Mouse (Mus musculus): ENCODE data around the gene Yju2. TPM values are rescaled to one million over a fixed set of nuclear protein-coding genes. Genes with fewer than 3 reads are reported as not detected.

Yju2 gene
- polyA plus RNA-seq (2014; fragmentation: Illumina TruSeq; extraction: RNeasy Lipid Tissue Mini Kit (QIAGEN cat#74804); ENCODE audit: low read depth, low replicate concordance), result 1.1 TPM

DNA sequence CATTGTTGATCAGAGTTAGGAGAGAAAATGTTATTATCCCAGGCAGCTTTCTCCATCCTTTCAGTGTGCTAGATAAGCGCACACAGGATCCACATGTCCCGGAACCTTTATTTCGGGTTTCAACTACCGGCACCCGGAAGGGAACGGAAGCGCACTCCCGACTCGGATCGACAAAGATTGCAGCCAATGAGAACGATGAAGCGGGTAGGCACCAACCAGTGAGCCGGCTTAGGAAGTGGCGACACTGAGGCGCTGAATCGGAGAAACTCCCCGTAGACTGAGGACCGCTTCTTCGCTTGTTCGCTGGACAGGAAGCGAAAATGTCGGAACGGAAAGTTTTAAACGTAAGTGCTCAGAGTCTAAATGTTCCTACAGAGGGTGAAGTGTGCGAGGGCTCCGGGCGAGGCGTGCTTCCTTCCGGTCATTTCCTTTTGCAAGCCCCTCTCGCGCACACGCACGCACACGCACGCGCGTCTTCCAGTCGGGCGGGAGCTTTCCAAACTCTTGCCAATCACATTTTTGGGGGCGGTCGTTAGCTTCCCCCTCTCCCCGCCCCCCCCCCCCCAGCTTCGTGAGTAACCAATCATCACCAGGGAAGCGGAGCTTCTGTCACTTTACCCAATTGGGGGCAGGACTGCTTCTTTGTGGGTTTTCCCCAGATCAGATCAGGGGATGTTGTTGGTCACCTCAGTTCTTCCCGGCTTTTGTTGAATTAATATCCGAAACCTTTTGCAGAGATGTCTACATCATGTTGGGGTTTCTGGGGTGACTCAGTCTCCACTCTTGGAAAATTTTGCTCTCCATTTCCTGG, at the start of gene Yju2:
Gene Yju2, plus strand, starts transcription at position 182 of the 811 bp plus-strand sequence.

DNA sequence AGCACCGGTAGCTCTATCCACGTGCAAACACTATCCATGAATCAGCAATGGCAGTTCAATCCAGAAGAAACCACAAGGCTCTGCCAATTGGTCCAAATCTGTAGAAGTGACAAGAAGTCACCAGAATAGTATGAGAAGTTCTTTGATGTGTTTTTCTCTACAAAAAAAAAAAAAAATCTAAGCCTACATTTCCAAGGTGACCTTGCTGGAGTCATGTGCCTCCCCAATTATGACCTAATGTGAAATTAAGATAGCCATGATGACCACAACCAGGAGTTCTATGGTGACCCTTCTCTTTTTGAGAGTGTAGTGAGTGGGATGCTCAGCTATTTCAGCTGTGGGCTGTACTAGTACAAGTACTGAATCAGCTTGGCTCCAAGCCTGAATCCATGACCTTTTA, 9.5 kb upstream of the Yju2 start, which contains the start of gene Zfp119b:
Gene Zfp119b, minus strand, starts transcription at position 101 of the 400 bp plus-strand sequence.

DNA sequence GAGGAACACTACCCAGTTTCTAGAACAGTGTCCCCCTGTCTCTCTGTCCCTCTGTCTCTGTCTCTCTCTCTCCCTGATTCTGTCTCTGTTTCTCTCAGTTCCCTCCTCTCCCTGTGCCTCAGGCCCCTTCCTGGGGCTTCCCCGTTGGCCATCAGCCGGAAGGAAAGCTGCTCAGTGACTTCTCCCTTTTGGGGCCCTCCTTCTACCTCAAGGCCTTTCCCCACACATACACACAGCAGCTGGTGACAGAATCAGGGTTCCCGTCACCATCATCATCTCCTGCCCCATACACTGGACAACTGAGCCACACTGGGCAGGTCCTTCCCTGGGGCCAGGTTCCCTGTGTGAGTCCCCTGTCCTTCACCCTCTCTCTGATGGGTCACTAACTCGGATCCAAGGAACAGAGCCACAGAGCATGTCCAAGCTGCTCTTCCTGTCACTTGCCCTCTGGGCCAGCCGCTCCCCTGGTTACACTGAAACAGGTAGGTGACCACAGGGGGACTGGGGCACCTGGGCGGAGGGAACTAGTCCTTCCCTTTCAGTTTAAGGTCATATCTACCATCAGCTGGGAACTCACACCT, 6.4 kb upstream of the Yju2 start, which contains the start of gene Ebi3:
Gene Ebi3, plus strand, starts transcription at position 194 of the 581 bp plus-strand sequence.

DNA sequence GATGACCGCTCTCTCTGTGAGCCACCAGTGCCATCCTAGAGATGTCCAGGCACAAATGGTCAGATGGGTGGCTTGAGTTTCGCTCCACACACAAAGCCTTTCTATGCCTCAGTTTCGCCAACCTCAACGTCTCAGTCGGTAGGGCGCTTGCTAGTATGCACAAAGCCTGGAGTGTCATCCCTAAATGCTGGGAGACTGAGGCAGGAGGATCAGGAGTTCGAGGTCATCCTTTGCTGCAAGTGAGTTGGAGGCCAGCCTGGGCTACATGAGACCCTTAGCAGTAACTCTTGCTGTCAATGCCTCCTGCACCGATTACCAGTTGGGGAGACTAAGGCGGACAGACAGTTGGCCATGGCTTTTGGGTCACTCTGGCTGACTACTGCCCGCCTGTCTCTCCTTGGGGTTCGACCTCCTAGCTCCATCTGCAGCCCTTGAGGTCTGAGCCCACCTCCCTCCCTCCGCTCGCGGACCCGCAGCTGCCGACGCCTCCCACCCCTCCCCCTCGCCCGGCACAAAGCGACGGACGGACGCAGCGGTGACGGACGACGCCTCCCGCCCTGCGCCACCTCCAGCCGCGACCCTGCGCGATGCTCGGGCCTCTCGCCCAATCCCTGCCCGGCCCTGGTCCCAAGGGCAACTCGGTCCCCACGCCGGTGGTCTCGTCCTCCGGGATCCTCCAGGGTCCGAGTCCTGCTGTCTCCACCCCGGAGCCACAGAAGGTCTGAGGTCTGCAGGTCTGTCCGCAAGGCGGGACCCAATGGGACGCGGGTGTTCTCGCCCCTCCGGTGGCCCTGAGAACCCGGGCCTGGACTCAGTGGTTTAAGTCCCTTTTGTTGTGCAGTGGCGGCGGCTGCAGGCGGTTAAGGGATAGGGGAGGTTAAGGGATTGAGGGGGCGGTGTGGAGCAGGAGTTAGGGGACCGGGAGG, 11.3 kb downstream of the Yju2 start, which contains the start of gene Shd:
Gene Shd, plus strand, starts transcription at position 502 of the 926 bp plus-strand sequence.

DNA sequence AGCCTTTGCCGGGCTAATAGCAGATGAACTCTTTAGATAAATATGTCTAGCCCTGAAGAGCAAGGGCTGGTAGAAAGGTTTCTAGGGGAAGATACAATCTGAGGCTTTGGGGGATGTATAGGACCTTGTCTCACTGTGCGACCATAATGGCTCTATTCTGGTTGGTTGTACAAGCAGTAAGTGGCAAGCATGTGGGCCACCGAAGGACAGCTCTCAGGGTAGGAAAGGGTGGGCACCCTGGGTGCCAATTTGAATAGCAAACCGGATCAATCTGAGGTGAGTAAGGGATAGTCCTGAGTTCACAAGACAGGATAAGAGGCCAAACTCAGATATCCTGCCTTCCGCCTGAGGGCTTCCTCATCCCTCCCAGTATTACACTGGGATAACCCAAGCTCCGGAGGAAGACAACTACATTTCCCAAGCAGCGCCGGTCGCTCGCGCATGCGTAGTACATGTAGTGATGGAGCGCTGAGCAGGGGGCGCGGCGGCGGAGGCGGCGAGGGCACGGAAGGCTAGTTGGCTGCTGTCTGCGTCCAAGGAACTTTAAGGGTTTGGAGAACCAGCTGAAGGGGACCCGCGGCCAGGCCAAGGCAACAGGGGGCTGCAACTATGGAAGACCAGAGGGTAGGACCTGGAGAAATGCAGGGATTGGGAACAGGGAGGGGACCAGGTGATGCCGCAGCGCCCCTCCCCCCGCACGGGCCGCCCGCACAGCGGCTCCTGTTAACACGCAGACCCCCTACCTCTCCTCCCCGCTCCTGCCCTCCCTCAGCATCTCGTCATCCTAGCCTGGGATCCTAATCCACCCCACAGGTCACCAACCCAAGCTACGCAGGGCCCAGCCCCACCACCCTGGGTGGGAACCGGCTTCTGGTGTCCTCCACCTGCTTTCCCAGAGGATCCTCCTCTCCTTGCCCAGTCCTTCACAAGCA, 27.4 kb downstream of the Yju2 start, which contains the start of gene Fsd1:
Gene Fsd1, plus strand, starts transcription at position 480 of the 932 bp plus-strand sequence.

DNA sequence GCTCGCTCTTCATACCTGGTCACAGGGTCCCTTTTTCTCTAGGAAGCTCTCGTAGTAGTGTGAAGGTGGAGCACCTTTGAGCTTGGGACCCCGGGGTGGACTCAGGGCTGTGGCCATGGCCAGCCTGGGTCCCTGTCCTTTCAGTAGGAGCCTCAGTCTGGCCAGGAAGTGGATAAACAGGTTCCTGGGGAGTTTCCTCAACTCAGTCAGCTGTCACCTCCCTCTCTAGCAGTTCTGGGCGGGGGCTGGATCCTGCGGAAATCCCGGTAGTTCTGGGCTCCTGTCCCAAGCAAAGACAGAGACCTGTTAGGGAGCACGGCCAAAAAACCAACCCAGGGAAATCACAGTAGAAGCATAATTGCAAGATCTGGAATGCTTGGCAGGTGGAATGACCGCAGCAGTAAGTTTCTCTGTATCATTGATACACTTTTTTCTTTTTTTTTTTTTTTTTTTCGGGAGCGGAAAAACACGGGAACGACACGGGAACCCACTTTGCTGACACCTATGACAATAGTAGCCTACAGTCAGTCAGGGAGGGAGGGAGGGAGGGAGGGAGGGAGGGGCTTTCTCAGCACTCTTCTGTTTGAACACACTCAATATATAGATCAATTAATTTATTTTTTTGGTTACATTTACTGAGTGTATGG, 46.6 kb downstream of the Yju2 start, which contains the start of the genes Stap2 and Mpnd:
Gene Stap2, minus strand, starts transcription at position 170 of the 647 bp plus-strand sequence.
Gene Mpnd, plus strand, starts transcription at position 297 of the 647 bp plus-strand sequence.

Other genes with a start within 250 kb of the Yju2 start
- gene Pot1b, start 246.5 kb upstream of the Yju2 start, polyA plus RNA-seq (2014; fragmentation: Illumina TruSeq; extraction: RNeasy Lipid Tissue Mini Kit (QIAGEN cat#74804); ENCODE audit: low read depth, low replicate concordance), result 16.7 TPM
- 0.07 TPM for gene Adgre4, start 209.1 kb upstream of the Yju2 start, polyA plus RNA-seq (2014; fragmentation: Illumina TruSeq; extraction: RNeasy Lipid Tissue Mini Kit (QIAGEN cat#74804); ENCODE audit: low read depth, low replicate concordance)
- 3.0 TPM for gene Zfp119a, start 80.2 kb upstream of the Yju2 start, polyA plus RNA-seq (2014; fragmentation: Illumina TruSeq; extraction: RNeasy Lipid Tissue Mini Kit (QIAGEN cat#74804); ENCODE audit: low read depth, low replicate concordance)
- gene Zfp959, start 67.0 kb upstream of the Yju2 start, polyA plus RNA-seq (2014; fragmentation: Illumina TruSeq; extraction: RNeasy Lipid Tissue Mini Kit (QIAGEN cat#74804); ENCODE audit: low read depth, low replicate concordance), result 4.6 TPM
- gene Zfp119b, start 9.6 kb upstream of the Yju2 start, polyA plus RNA-seq (2014; fragmentation: Illumina TruSeq; extraction: RNeasy Lipid Tissue Mini Kit (QIAGEN cat#74804); ENCODE audit: low read depth, low replicate concordance), result 5.8 TPM
- not detected for gene Ebi3, start 6.5 kb upstream of the Yju2 start, polyA plus RNA-seq (2014; fragmentation: Illumina TruSeq; extraction: RNeasy Lipid Tissue Mini Kit (QIAGEN cat#74804); ENCODE audit: low read depth, low replicate concordance)
- not detected for gene Shd, start 11.4 kb downstream of the Yju2 start, polyA plus RNA-seq (2014; fragmentation: Illumina TruSeq; extraction: RNeasy Lipid Tissue Mini Kit (QIAGEN cat#74804); ENCODE audit: low read depth, low replicate concordance)
- gene Fsd1, start 27.4 kb downstream of the Yju2 start, polyA plus RNA-seq (2014; fragmentation: Illumina TruSeq; extraction: RNeasy Lipid Tissue Mini Kit (QIAGEN cat#74804); ENCODE audit: low read depth, low replicate concordance), result not detected
- gene Stap2, start 46.5 kb downstream of the Yju2 start, polyA plus RNA-seq (2014; fragmentation: Illumina TruSeq; extraction: RNeasy Lipid Tissue Mini Kit (QIAGEN cat#74804); ENCODE audit: low read depth, low replicate concordance), result 2.7 TPM
- gene Mpnd, start 46.6 kb downstream of the Yju2 start, polyA plus RNA-seq (2014; fragmentation: Illumina TruSeq; extraction: RNeasy Lipid Tissue Mini Kit (QIAGEN cat#74804); ENCODE audit: low read depth, low replicate concordance), result not detected
- 1.3 TPM for gene Sh3gl1, start 77.5 kb downstream of the Yju2 start, polyA plus RNA-seq (2014; fragmentation: Illumina TruSeq; extraction: RNeasy Lipid Tissue Mini Kit (QIAGEN cat#74804); ENCODE audit: low read depth, low replicate concordance)
- 9.1 TPM for gene Chaf1a, start 81.3 kb downstream of the Yju2 start, polyA plus RNA-seq (2014; fragmentation: Illumina TruSeq; extraction: RNeasy Lipid Tissue Mini Kit (QIAGEN cat#74804); ENCODE audit: low read depth, low replicate concordance)
- 116 TPM for gene Ubxn6, start 115.9 kb downstream of the Yju2 start, polyA plus RNA-seq (2014; fragmentation: Illumina TruSeq; extraction: RNeasy Lipid Tissue Mini Kit (QIAGEN cat#74804); ENCODE audit: low read depth, low replicate concordance)
- gene Hdgfl2, start 120.5 kb downstream of the Yju2 start, polyA plus RNA-seq (2014; fragmentation: Illumina TruSeq; extraction: RNeasy Lipid Tissue Mini Kit (QIAGEN cat#74804); ENCODE audit: low read depth, low replicate concordance), result 8.6 TPM
- gene Plin4, start 150.7 kb downstream of the Yju2 start, polyA plus RNA-seq (2014; fragmentation: Illumina TruSeq; extraction: RNeasy Lipid Tissue Mini Kit (QIAGEN cat#74804); ENCODE audit: low read depth, low replicate concordance), result 0.07 TPM
- gene Plin5, start 158.5 kb downstream of the Yju2 start, polyA plus RNA-seq (2014; fragmentation: Illumina TruSeq; extraction: RNeasy Lipid Tissue Mini Kit (QIAGEN cat#74804); ENCODE audit: low read depth, low replicate concordance), result 0.46 TPM
- not detected for gene Lrg1, start 162.9 kb downstream of the Yju2 start, polyA plus RNA-seq (2014; fragmentation: Illumina TruSeq; extraction: RNeasy Lipid Tissue Mini Kit (QIAGEN cat#74804); ENCODE audit: low read depth, low replicate concordance)
- not detected for gene Sema6b, start 181.2 kb downstream of the Yju2 start, polyA plus RNA-seq (2014; fragmentation: Illumina TruSeq; extraction: RNeasy Lipid Tissue Mini Kit (QIAGEN cat#74804); ENCODE audit: low read depth, low replicate concordance)
- gene Tnfaip8l1, start 203.4 kb downstream of the Yju2 start, polyA plus RNA-seq (2014; fragmentation: Illumina TruSeq; extraction: RNeasy Lipid Tissue Mini Kit (QIAGEN cat#74804); ENCODE audit: low read depth, low replicate concordance), result 0.07 TPM
- 9.1 TPM for gene Mydgf, start 224.8 kb downstream of the Yju2 start, polyA plus RNA-seq (2014; fragmentation: Illumina TruSeq; extraction: RNeasy Lipid Tissue Mini Kit (QIAGEN cat#74804); ENCODE audit: low read depth, low replicate concordance)